Mouse (Mus musculus) lung, postnatal 0 days (tissue): Measurements from ENCODE around the gene Rcsd1. TPM values are rescaled to one million over a fixed set of nuclear protein-coding genes. Genes with fewer than 3 reads are reported as not detected.

Experiments used
- ATAC-seq: fragments of 200-750 bp; cut with Nextera tagmentation; 2 replicates; pipeline ENCODE4 v1.8.0; 2017; ENCODE audit warnings: moderate library complexity
- DNase-seq: peaks from one replicate; pipeline ENCODE4 v3.0.0-alpha.2; 2016; ENCODE audit warnings: low spot score
- H3K27ac ChIP-seq: fragments of 300-500 bp; sonication (generic); 2 replicates; pipeline ENCODE4 v1.5.1; 2014; ENCODE audit warnings: antibody characterized with exemption, mild to moderate bottlenecking, low read length, mixed read lengths
- H3K27me3 ChIP-seq: fragments of 300-500 bp; sonication (generic); replicated peaks from 2 replicates; pipeline ENCODE4 v1.6.1; 2014; ENCODE audit warnings: low read length, mixed read lengths; ENCODE audit not compliant: insufficient read depth
- H3K36me3 ChIP-seq: fragments of 300-500 bp; sonication (generic); 2 replicates; pipeline ENCODE4 v1.6.1; 2014; ENCODE audit warnings: low read length, mixed read lengths; ENCODE audit not compliant: insufficient read depth
- H3K4me1 ChIP-seq: fragments of 300-500 bp; sonication (generic); 2 replicates; pipeline ENCODE4 v1.6.1; 2014; ENCODE audit warnings: antibody characterized with exemption, low read depth, low read length, mixed read lengths; ENCODE audit not compliant: insufficient read depth
- H3K4me2 ChIP-seq: fragments of 300-500 bp; sonication (generic); replicated peaks from 2 replicates; pipeline ENCODE4 v1.6.1; 2014; ENCODE audit warnings: low read depth, mild to moderate bottlenecking, low read length, moderate library complexity, mixed read lengths
- H3K4me3 ChIP-seq: fragments of 300-500 bp; sonication (generic); 2 replicates; pipeline ENCODE4 v1.5.1; 2014; ENCODE audit warnings: low read depth, low read length
- H3K9ac ChIP-seq: fragments of 300-500 bp; sonication (generic); replicated peaks from 2 replicates; pipeline ENCODE4 v1.6.1; 2014; ENCODE audit warnings: low read depth, mild to moderate bottlenecking
- H3K9me3 ChIP-seq: fragments of 300-500 bp; sonication (generic); 2 replicates; pipeline ENCODE4 v1.6.1; 2016; ENCODE audit warnings: low read length, mixed read lengths
- CTCF ChIP-seq: IDR thresholded peaks from 2 replicates; pipeline ENCODE4 v1.5.1; 2016; ENCODE audit warnings: antibody characterized with exemption, mild to moderate bottlenecking
- EP300 ChIP-seq: IDR thresholded peaks from 2 replicates; pipeline ENCODE4 v1.6.1; 2016; ENCODE audit warnings: antibody characterized with exemption, mild to moderate bottlenecking, control low read depth
- WGBS: fragments of 180-500 bp; shearing (Covaris S2); extraction: QIAGEN DNeasy Blood & Tissue Kit; methylation state at CpG from one replicate; pipeline ENCODE4 v1.1.7; 2014; 5-methylcytosine and 5-hydroxymethylcytosine counted together
- microRNA-seq: library from miRNA; unstranded; fragments of <30 nt; microRNA quantifications from one replicate; pipeline ENCODE4, GENCODE M21; 2016
- polyA plus RNA-seq: library from polyadenylated mRNA; unstranded; fragments of >200 nt; fragmentation: Nextera tagmentation; extraction: Ambion mirVana; gene quantifications from 2 replicates; pipeline ENCODE4 v1.2.1, GENCODE M21; 2015

Rcsd1 gene
- polyA plus RNA-seq, 1 experiment from 2014 or later = 49.6 TPM

GRCm38 (mm10) chr1:165601775-165602280, 107.7 kb downstream of the Rcsd1 start:
- TF ChIP-seq EP300 (no peak), CTCF (no peak)
- Histone ChIP-seq H3K9me3 (no peaks in the 10 kb centered on the region), H3K36me3 (0 out of 2 replicates have a peak, but pooled peaks cover 8% of the 10 kb centered on the region), H3K4me3 (no peak overlapping the region), H3K4me1 (no peaks in the 10 kb centered on the region), H3K27me3 (no peaks in the 10 kb centered on the region), H3K27ac (no peak overlapping the region), H3K4me2 (no peak overlapping the region), H3K9ac (no peak overlapping the region)
- DNase-seq = no peak
- ATAC-seq = no peak
- 72% methylated on average over 10 of the region's 10 CpGs for WGBS

Small RNA genes within 50 kb of the gene (microRNA-seq; reads per million reads assigned to microRNA genes)
- gene Gm44458 = not detected

Other genes with a start within 250 kb of the Rcsd1 start
- gene Dcaf6, start 249.3 kb downstream of the Rcsd1 start, polyA plus RNA-seq = 22.2 and 22.3 TPM in 2 replicates
- gene Mpc2, start 249.1 kb downstream of the Rcsd1 start, polyA plus RNA-seq = 225 and 235 TPM in 2 replicates
- gene Adcy10, start 224.6 kb downstream of the Rcsd1 start, polyA plus RNA-seq = not detected in 2 replicates
- gene Mpzl1, start 75.2 kb downstream of the Rcsd1 start, polyA plus RNA-seq = 136 and 149 TPM in 2 replicates
- 123 and 148 TPM in 2 replicates for gene Creg1, start 54.0 kb upstream of the Rcsd1 start, polyA plus RNA-seq
- 1.3 and 1.5 TPM in 2 replicates for gene Cd247, start 78.9 kb upstream of the Rcsd1 start, polyA plus RNA-seq